Mouse (Mus musculus) liver, embryonic 14.5 days (tissue): Measurements from ENCODE around the gene Gm1043.

Experiments used
- CTCF ChIP-seq: IDR thresholded peaks from 2 replicates; pipeline ENCODE4 v1.5.1; 2016; ENCODE audit warnings: antibody characterized with exemption, low read depth, control low read depth
- EP300 ChIP-seq: IDR thresholded peaks from 2 replicates; pipeline ENCODE4 v1.6.1; 2016; ENCODE audit warnings: antibody characterized with exemption, low read depth

GRCm38 (mm10) chr5:37041651-37042050 is 43.5 kb upstream of the Gm1043 start:
- TF ChIP-seq CTCF, result no peak
- no peak for TF ChIP-seq EP300
